Comparison of ENCODE assay signal across 18 mouse cellular contexts in genomic region chr4:87829426-87830063, GRCm38 (mm10).
DNase-seq lines count a peak whose midpoint lies in the region; ATAC-seq and TF ChIP-seq lines count a peak whose summit lies in the region.
"Had no signal": no experiment of that assay in that cellular context is flagged by ENCODE, and none has a peak within 500 bp of the region (broad histone marks: within the 10 kb centered on the region; RNA-seq: fewer than 3 reads in every experiment).

No protein-coding gene starts in this region.

- no peak overlapping the region for H3K4me2 ChIP-seq in liver, embryonic 14.5 days (ENCODE audit: low read depth)
- no peak overlapping the region for H3K4me2 ChIP-seq in intestine, postnatal 0 days (replicated peaks; ENCODE audit: low read depth)
- H3K4me2 ChIP-seq: forebrain, embryonic 13.5 days; heart, embryonic 13.5 days had no signal

- DNase-seq in G1E (ENCODE audit: low spot score) (no peak), liver (peak; percentile 9)
- peak in 1 of 3 experiments; percentile 16 for DNase-seq in liver, embryonic 14.5 days (ENCODE audit: low read depth in 3 of 3, low spot score in 3 of 3)
- DNase-seq in adrenal gland, postnatal 25 days: no peak
- DNase-seq in c-Kit-positive CD71-positive TER-119-positive erythroid progenitor cells, embryonic 14.5 days (ENCODE audit: low spot score): no peak
- DNase-seq: adrenal gland, adult 2 months; adrenal gland, postnatal 36 days; cerebellum, adult 11 months; cerebellum, adult 8-10 months; cerebellum, postnatal 36 days; forebrain, postnatal 0 days; gastrocnemius, postnatal 25 days; heart, postnatal 36 days had no signal

- H3K36me3 ChIP-seq in G1E (replicated peaks): peaks cover 28% of the 10 kb centered on the region
- H3K36me3 ChIP-seq in liver, embryonic 14.5 days (replicated peaks; ENCODE audit: control insufficient read depth, insufficient read depth, low read depth): no peaks in the 10 kb centered on the region
- no peaks in the 10 kb centered on the region for H3K36me3 ChIP-seq in intestine, postnatal 0 days (ENCODE audit: control insufficient read depth, insufficient read depth)
- H3K36me3 ChIP-seq: heart, embryonic 13.5 days had no signal

- no peaks in the 10 kb centered on the region for H3K27me3 ChIP-seq in G1E (ENCODE audit: insufficient read depth, low read length)
- H3K27me3 ChIP-seq in liver, embryonic 14.5 days (ENCODE audit: control insufficient read depth, insufficient read depth, low read length): no peaks in the 10 kb centered on the region
- H3K27me3 ChIP-seq in intestine, postnatal 0 days (replicated peaks; ENCODE audit: control insufficient read depth, insufficient read depth, low read length): no peaks in the 10 kb centered on the region
- H3K27me3 ChIP-seq: forebrain, embryonic 13.5 days; heart, embryonic 13.5 days had no signal

- WGBS in liver, embryonic 14.5 days (ENCODE audit: insufficient replicate concordance): 40% methylated on average over 5 of the region's 5 CpGs
- 85% methylated on average over 5 of the region's 5 CpGs for WGBS in intestine, postnatal 0 days

- peaks cover 29% of the 10 kb centered on the region for H3K4me1 ChIP-seq in G1E (ENCODE audit: insufficient read depth, low read depth, low read length)
- peaks cover 0 to 14% of the 10 kb centered on the region in 2 experiments; a peak in 3 of 4 replicates for H3K4me1 ChIP-seq in liver, embryonic 14.5 days (replicated peaks; ENCODE audit: control insufficient read depth in 2 of 2, insufficient read depth in 2 of 2, low read length in 1 of 2)
- H3K4me1 ChIP-seq in intestine, postnatal 0 days (replicated peaks; ENCODE audit: control insufficient read depth, insufficient read depth, low read length): 0 out of 2 replicates have a peak, but pooled peaks cover 8% of the 10 kb centered on the region
- H3K4me1 ChIP-seq: heart, embryonic 13.5 days had no signal

- H3K4me3 ChIP-seq in G1E (ENCODE audit: low read depth, low read length): no peak overlapping the region
- no peak overlapping the region for H3K4me3 ChIP-seq in liver, embryonic 14.5 days (ENCODE audit: insufficient read depth in 1 of 2, low read depth in 2 of 2, low read length in 2 of 2)
- H3K4me3 ChIP-seq in intestine, postnatal 0 days (ENCODE audit: low read depth, low read length): no peak overlapping the region
- H3K4me3 ChIP-seq: embryonic facial prominence, embryonic 10.5 days; forebrain, embryonic 13.5 days; heart, embryonic 13.5 days had no signal

- H3K9me3 ChIP-seq in G1E (replicated peaks): no peaks in the 10 kb centered on the region
- no peaks in the 10 kb centered on the region for H3K9me3 ChIP-seq in liver, embryonic 14.5 days (ENCODE audit: control insufficient read depth, low read length)
- no peaks in the 10 kb centered on the region for H3K9me3 ChIP-seq in intestine, postnatal 0 days (ENCODE audit: control insufficient read depth)
- H3K9me3 ChIP-seq: embryonic facial prominence, embryonic 10.5 days; forebrain, embryonic 13.5 days; heart, embryonic 13.5 days had no signal

- no peak overlapping the region for H3K9ac ChIP-seq in liver, embryonic 14.5 days (replicated peaks)
- no peak overlapping the region for H3K9ac ChIP-seq in intestine, postnatal 0 days (ENCODE audit: low read depth, low read length)
- H3K9ac ChIP-seq: forebrain, embryonic 13.5 days; forebrain, postnatal 0 days; heart, embryonic 13.5 days had no signal

- TF ChIP-seq CTCF in G1E (IDR thresholded peaks at IDR 0.05; ENCODE audit: low read depth, low read length): no peak
- no peak for TF ChIP-seq CTCF in liver, embryonic 14.5 days (IDR thresholded peaks at IDR 0.05; ENCODE audit: low read depth)
- TF ChIP-seq CTCF in intestine, postnatal 0 days (IDR thresholded peaks at IDR 0.05; ENCODE audit: low read depth): no peak

- peak; percentile 45; the same call in 1 of the 2 replicates for TF ChIP-seq EP300 in liver, embryonic 14.5 days (IDR thresholded peaks at IDR 0.05; ENCODE audit: low read depth)

- no peak overlapping the region for H3K27ac ChIP-seq in liver, embryonic 14.5 days
- H3K27ac ChIP-seq in intestine, postnatal 0 days (ENCODE audit: low read depth, low read length): no peak overlapping the region
- H3K27ac ChIP-seq: embryonic facial prominence, embryonic 10.5 days; forebrain, embryonic 13.5 days; heart, embryonic 13.5 days had no signal

- ATAC-seq in G1E (ENCODE audit: extremely low read depth, insufficient number of reproducible peaks, low FRiP score, poor library complexity, severe bottlenecking): 0 out of 2 replicates have a peak, but pooled peaks have one; percentile 15
- ATAC-seq in liver, embryonic 14.5 days (ENCODE audit: insufficient read depth): peak; percentile 67; the same call in 1 of the 2 replicates
- ATAC-seq in megakaryocyte progenitor cell, adult 5-6 weeks (replicated peaks; ENCODE audit: poor library complexity): peak; percentile 59
- no peak for ATAC-seq in intestine, postnatal 0 days
- ATAC-seq: forebrain, embryonic 13.5 days; forebrain, postnatal 0 days had no signal
